7 mouse cellular contexts compared by ENCODE assay signal in genomic region chr3:123235921-123236320, GRCm38 (mm10). TPM values are rescaled to one million over a fixed set of nuclear protein-coding genes. Genes with fewer than 3 reads are reported as not detected.
DNase-seq lines count a peak whose midpoint lies in the region; ATAC-seq and TF ChIP-seq lines count a peak whose summit lies in the region.

Gene Synpo2, minus strand, starts transcription at chr3:123236149.

- H3K27ac ChIP-seq in embryonic facial prominence, embryonic 12.5 days, result 0 out of 2 replicates have a peak within 1 kb of the TSS, but pooled peaks have one; percentile 30
- no peak within 1 kb of the TSS for H3K27ac ChIP-seq in limb, embryonic 11.5 days (replicated peaks; ENCODE audit: low read depth, low read length)
- no peak within 1 kb of the TSS for H3K27ac ChIP-seq in midbrain, embryonic 11.5 days (ENCODE audit: low read depth, low read length)
- no peak within 1 kb of the TSS for H3K27ac ChIP-seq in small intestine, adult 2 months (ENCODE audit: insufficient read depth, low read depth, low read length)

- H3K4me3 ChIP-seq in embryonic facial prominence, embryonic 12.5 days, result peak within 1 kb of the TSS; percentile 53
- H3K4me3 ChIP-seq in limb, embryonic 11.5 days (ENCODE audit: low read depth, low read length), result peak within 1 kb of the TSS; percentile 38
- peak within 1 kb of the TSS; percentile 40 for H3K4me3 ChIP-seq in midbrain, embryonic 11.5 days (ENCODE audit: low read depth, low read length)
- H3K4me3 ChIP-seq in small intestine, adult 2 months (ENCODE audit: low read depth, low read length), result peak within 1 kb of the TSS; percentile 66

- H3K9ac ChIP-seq in embryonic facial prominence, embryonic 12.5 days, result peak within 1 kb of the TSS; percentile 62
- peak within 1 kb of the TSS; percentile 37; the same call in 1 of the 2 replicates for H3K9ac ChIP-seq in limb, embryonic 11.5 days (ENCODE audit: low read length)
- peak within 1 kb of the TSS; percentile 61 for H3K9ac ChIP-seq in midbrain, embryonic 11.5 days (ENCODE audit: low read length)

- no peaks in the 10 kb centered on the region for H3K9me3 ChIP-seq in embryonic facial prominence, embryonic 12.5 days
- H3K9me3 ChIP-seq in limb, embryonic 11.5 days (ENCODE audit: control insufficient read depth, low read length), result no peaks in the 10 kb centered on the region
- H3K9me3 ChIP-seq in midbrain, embryonic 11.5 days (ENCODE audit: control insufficient read depth, low read length), result no peaks in the 10 kb centered on the region

- TF ChIP-seq CTCF in small intestine, adult 2 months (IDR thresholded peaks at IDR 0.05; ENCODE audit: extremely low read depth, insufficient read length, insufficient replicate concordance, low read depth, low read length), result no peak

- under 1% methylated on average over 20 of the region's 20 CpGs for WGBS in embryonic facial prominence, embryonic 12.5 days
- under 1% methylated on average over 20 of the region's 20 CpGs for WGBS in limb, embryonic 11.5 days
- under 1% methylated on average over 20 of the region's 20 CpGs for WGBS in midbrain, embryonic 11.5 days
- WGBS in small intestine, adult 2 months, result 3% methylated on average over 20 of the region's 20 CpGs

- peak; percentile 23; the same call in 1 of the 2 replicates for TF ChIP-seq POLR2A in small intestine, adult 2 months (IDR thresholded peaks at IDR 0.05; ENCODE audit: low read depth, low read length)

- H3K4me1 ChIP-seq in embryonic facial prominence, embryonic 12.5 days, result peaks cover 15% of the 10 kb centered on the region
- 0 out of 2 replicates have a peak, but pooled peaks cover 2% of the 10 kb centered on the region for H3K4me1 ChIP-seq in limb, embryonic 11.5 days (ENCODE audit: control insufficient read depth, insufficient read depth, low read length)
- peaks cover 4% of the 10 kb centered on the region; the same call in 1 of the 2 replicates for H3K4me1 ChIP-seq in midbrain, embryonic 11.5 days (ENCODE audit: control insufficient read depth, insufficient read depth, low read length)
- no peaks in the 10 kb centered on the region for H3K4me1 ChIP-seq in small intestine, adult 2 months (ENCODE audit: control insufficient read depth, insufficient read depth, insufficient read length, low read length)

- peak; percentile 65; the same call in 1 of the 2 replicates for ATAC-seq in embryonic facial prominence, embryonic 12.5 days (ENCODE audit: insufficient number of reproducible peaks, insufficient read depth, low FRiP score, low TSS enrichment)
- ATAC-seq in limb, embryonic 11.5 days (ENCODE audit: insufficient number of reproducible peaks, low FRiP score, low TSS enrichment, low read depth), result peak; percentile 52; the same call in 1 of the 2 replicates
- ATAC-seq in midbrain, embryonic 11.5 days (ENCODE audit: low FRiP score), result peak; percentile 85

- H3K4me2 ChIP-seq in embryonic facial prominence, embryonic 12.5 days (replicated peaks), result peak within 1 kb of the TSS; percentile 74
- H3K4me2 ChIP-seq in limb, embryonic 11.5 days (ENCODE audit: low read depth, severe bottlenecking), result peak within 1 kb of the TSS; percentile 79
- peak within 1 kb of the TSS; percentile 78 for H3K4me2 ChIP-seq in midbrain, embryonic 11.5 days

- no peaks in the 10 kb centered on the region for H3K36me3 ChIP-seq in embryonic facial prominence, embryonic 12.5 days
- no peaks in the 10 kb centered on the region for H3K36me3 ChIP-seq in limb, embryonic 11.5 days (ENCODE audit: control insufficient read depth, insufficient read depth, low read length)
- no peaks in the 10 kb centered on the region for H3K36me3 ChIP-seq in midbrain, embryonic 11.5 days (ENCODE audit: control insufficient read depth, insufficient read depth, low read length)
- no peaks in the 10 kb centered on the region for H3K36me3 ChIP-seq in small intestine, adult 2 months (ENCODE audit: control insufficient read depth, insufficient read depth, low read length)

- peaks cover 4% of the 10 kb centered on the region; the same call in 1 of the 2 replicates for H3K27me3 ChIP-seq in embryonic facial prominence, embryonic 12.5 days
- H3K27me3 ChIP-seq in limb, embryonic 11.5 days (ENCODE audit: control insufficient read depth, insufficient read depth, low read length), result no peaks in the 10 kb centered on the region
- H3K27me3 ChIP-seq in midbrain, embryonic 11.5 days (ENCODE audit: control insufficient read depth, insufficient read depth, low read length), result peaks cover 3% of the 10 kb centered on the region
- no peaks in the 10 kb centered on the region for H3K27me3 ChIP-seq in small intestine, adult 2 months (ENCODE audit: control insufficient read depth, insufficient read depth, low read length)

- peak; percentile 76 for DNase-seq in adrenal gland, postnatal 25 days
- peak; percentile 88 for DNase-seq in heart, adult 18-20 months
- DNase-seq in kidney, adult 11 months, result peak; percentile 44
- DNase-seq in limb, embryonic 11.5 days (ENCODE audit: low spot score), result peak; percentile 68
- peak; percentile 92 for DNase-seq in midbrain, embryonic 11.5 days (ENCODE audit: low spot score, missing footprints)

RNA-seq across cellular contexts. Expression of gene Synpo2, which starts in this region (rescaled TPM):
- 12.9 and 13.0 TPM in 2 replicates for total RNA-seq in adrenal gland, postnatal 25 days (2021)
- polyA plus RNA-seq in embryonic facial prominence, embryonic 12.5 days (2016; fragmentation: Nextera tagmentation; extraction: Ambion mirVana), result 8.5 and 8.6 TPM in 2 replicates
- total RNA-seq in heart, adult 18-20 months (2021), result 10 to 100 TPM; 73.4 to 88.1 TPM
- polyA plus RNA-seq in limb, embryonic 11.5 days (2014; fragmentation: Nextera tagmentation; extraction: Ambion mirVana), result 3.3 and 4.2 TPM in 2 replicates
- polyA plus RNA-seq in midbrain, embryonic 11.5 days (2014; fragmentation: Nextera tagmentation; extraction: Ambion mirVana), result 4.8 and 5.2 TPM in 2 replicates
- 7.6 and 7.9 TPM in 2 replicates for polyA plus RNA-seq in small intestine, adult 2 months (2012; rRNA removed)
